Mouse (Mus musculus): Measurements from ENCODE around the gene Mki67. TPM values are rescaled to one million over a fixed set of nuclear protein-coding genes. Genes with fewer than 3 reads are reported as not detected.

The Mki67 gene
- polyA plus RNA-seq (2014; fragmentation: Nextera tagmentation; extraction: Ambion mirVana): 6.4 and 12.5 TPM in 2 replicates

DNA sequence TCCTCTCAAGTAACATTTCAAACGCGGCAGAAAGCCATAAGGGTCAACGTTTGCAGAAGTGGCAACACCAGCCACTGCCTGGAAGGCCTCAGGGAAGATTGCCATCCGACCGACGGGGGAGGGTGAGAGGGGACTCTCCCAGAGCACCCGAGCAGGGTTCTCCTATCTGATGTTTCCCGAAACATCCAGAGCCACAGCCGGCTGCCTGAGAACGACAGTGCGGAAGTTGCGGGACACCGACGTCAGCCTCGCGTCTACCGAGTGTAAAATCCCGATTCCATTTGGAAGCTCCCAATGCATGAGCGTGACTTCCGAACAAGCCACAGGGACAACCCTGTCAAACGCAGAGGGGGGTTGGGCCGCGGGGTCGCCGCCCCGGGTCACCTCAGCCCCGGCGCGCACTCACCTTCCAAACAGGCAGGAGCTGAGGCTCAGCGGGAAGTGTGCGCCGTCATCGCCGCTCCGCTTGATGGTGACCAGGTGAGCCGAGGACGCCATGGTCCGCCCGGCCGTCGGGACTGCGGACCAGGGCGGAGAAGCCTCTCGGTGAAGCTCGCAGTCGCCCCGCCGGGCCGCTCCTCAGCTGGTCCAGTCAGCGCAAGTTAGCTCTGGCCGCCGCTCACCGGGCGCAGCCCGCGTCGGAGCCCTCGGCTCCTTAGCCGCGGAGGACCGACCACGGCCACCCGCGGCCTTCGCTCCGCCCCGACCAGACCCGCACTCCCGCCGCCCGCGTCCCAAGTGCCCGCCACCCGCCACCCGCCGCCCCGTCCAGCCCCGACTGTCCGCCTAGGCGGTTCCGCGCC, at the start of gene Mki67:
TSS of gene Mki67 (minus strand) at position 720 of the 803 bp plus-strand sequence.
- peak within 1 kb of the TSS; percentile 96 for H3K4me2 ChIP-seq (ENCODE audit: low read length)
- DNase-seq: peak; percentile 48
- H3K36me3 ChIP-seq (ENCODE audit: control insufficient read depth, insufficient read depth, low read length): no peaks in the 10 kb centered on the region
- WGBS: under 1% methylated on average over 68 of the region's 82 CpGs
- peak within 1 kb of the TSS; percentile 52 for H3K9ac ChIP-seq (replicated peaks; ENCODE audit: low read length)
- H3K27me3 ChIP-seq (ENCODE audit: control insufficient read depth, insufficient read depth, low read length): no peaks in the 10 kb centered on the region
- 0 out of 2 replicates have a peak, but pooled peaks cover 4% of the 10 kb centered on the region for H3K4me1 ChIP-seq (ENCODE audit: control insufficient read depth, insufficient read depth, low read length)
- H3K27ac ChIP-seq (replicated peaks; ENCODE audit: low read depth, low read length): no peak within 1 kb of the TSS
- H3K4me3 ChIP-seq (replicated peaks; ENCODE audit: low read depth, low read length): peak within 1 kb of the TSS; percentile 76
- ATAC-seq (ENCODE audit: low FRiP score, low TSS enrichment): no peak; the same call in 1 of the 2 replicates
- H3K9me3 ChIP-seq (ENCODE audit: control insufficient read depth, low read length): no peaks in the 10 kb centered on the region

DNA sequence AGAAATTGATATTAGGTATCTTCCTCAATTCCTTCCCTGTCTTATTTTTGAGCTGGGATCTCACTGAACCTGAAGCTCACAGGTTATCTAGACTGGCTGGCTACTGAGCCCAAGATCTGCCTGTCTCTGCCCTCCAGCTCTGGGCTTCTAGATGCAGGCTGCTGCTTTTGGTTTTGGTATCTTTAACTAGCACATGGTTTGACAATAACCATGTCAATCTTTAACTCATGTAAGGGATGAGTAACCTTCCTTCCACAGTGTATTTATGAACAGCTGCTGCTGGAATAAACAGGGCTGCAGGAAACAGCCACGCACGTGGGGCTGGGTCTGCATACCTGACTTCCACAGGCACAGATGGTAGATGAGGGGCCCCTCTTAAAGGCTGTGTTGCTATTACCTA, 47.1 kb upstream of the Mki67 start:
- ATAC-seq (ENCODE audit: low FRiP score, low TSS enrichment) (no peak), DNase-seq (no peak)
- no peak overlapping the region for H3K9ac ChIP-seq (replicated peaks; ENCODE audit: low read length)
- H3K4me3 ChIP-seq (replicated peaks; ENCODE audit: low read depth, low read length): no peak overlapping the region
- WGBS: 89% methylated on average over 2 of the region's 2 CpGs
- H3K36me3 ChIP-seq (ENCODE audit: control insufficient read depth, insufficient read depth, low read length): no peaks in the 10 kb centered on the region
- no peaks in the 10 kb centered on the region for H3K27me3 ChIP-seq (ENCODE audit: control insufficient read depth, insufficient read depth, low read length)
- H3K27ac ChIP-seq (replicated peaks; ENCODE audit: low read depth, low read length): no peak overlapping the region
- no peak overlapping the region for H3K4me2 ChIP-seq (ENCODE audit: low read length)
- no peaks in the 10 kb centered on the region for H3K4me1 ChIP-seq (ENCODE audit: control insufficient read depth, insufficient read depth, low read length)
- no peaks in the 10 kb centered on the region for H3K9me3 ChIP-seq (ENCODE audit: control insufficient read depth, low read length)

DNA sequence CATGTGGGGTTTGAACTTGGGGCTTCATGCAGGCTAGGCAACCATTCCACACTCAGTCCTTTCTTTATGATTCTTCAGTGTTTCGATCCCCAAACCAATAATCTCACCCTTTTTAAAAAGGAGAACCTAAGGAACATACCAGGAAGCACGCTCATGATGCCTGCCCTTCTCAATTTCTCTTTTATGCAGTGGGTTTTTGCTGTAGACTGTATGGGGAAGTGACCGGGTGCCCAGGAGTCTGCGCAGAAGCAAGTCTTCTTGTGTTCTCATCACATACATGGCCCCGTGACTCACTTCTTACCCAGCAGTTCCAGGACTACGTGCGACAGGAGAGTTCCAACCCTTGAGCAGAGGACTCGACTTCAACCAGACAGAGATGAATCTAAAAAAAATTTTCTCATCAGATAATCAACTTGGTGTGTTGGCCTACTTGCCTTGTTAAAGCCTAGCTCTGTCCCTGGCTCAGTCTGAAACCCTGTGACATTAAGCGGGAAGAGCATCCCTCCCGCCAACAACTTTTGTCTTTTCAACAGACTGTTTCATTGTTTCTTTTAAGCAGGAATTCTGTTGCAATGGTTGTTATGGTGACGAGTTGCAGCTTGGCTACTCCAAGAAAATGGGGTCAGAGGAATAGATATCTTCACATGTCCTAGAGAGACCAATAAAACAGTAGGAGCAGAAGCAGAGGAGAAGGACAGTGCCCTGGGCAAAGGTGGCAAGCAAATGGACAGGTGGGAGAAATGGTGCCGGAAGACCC, 42.8 kb upstream of the Mki67 start:
- H3K27me3 ChIP-seq (ENCODE audit: control insufficient read depth, insufficient read depth, low read length): no peaks in the 10 kb centered on the region
- WGBS: 70% methylated on average over 12 of the region's 12 CpGs
- H3K9ac ChIP-seq (replicated peaks; ENCODE audit: low read length): no peak overlapping the region
- ATAC-seq (ENCODE audit: low FRiP score, low TSS enrichment) (no peak), DNase-seq (peak; percentile 29)
- H3K4me3 ChIP-seq (replicated peaks; ENCODE audit: low read depth, low read length): no peak overlapping the region
- H3K4me1 ChIP-seq (ENCODE audit: control insufficient read depth, insufficient read depth, low read length): no peaks in the 10 kb centered on the region
- no peak overlapping the region for H3K27ac ChIP-seq (replicated peaks; ENCODE audit: low read depth, low read length)
- H3K9me3 ChIP-seq (ENCODE audit: control insufficient read depth, low read length): no peaks in the 10 kb centered on the region
- no peak overlapping the region for H3K4me2 ChIP-seq (ENCODE audit: low read length)
- no peaks in the 10 kb centered on the region for H3K36me3 ChIP-seq (ENCODE audit: control insufficient read depth, insufficient read depth, low read length)

DNA sequence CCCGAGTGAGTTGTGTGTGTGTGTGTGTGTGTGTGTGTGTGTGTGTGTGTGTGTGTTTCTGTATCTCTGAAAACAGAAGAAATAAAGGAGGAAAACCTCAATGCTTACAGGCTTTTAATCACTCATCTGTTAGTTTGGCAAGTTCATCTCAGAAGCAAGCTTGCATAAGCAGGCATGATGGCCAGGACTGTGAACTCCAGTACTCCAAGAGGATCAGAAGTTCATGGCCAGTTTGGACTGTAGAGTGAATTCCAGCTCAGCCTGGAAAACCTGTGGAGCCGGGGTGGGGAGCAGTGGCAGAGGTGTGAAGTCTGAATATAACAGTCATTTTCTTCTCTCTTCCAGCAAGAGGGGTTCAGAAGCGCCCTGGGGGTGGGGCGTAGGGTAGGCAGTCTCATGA, 42.0 kb upstream of the Mki67 start:
- ATAC-seq (ENCODE audit: low FRiP score, low TSS enrichment) (no peak), DNase-seq (no peak)
- Histone ChIP-seq H3K36me3 (ENCODE audit: control insufficient read depth, insufficient read depth, low read length) (no peaks in the 10 kb centered on the region), H3K9ac (replicated peaks; ENCODE audit: low read length) (no peak overlapping the region), H3K27me3 (ENCODE audit: control insufficient read depth, insufficient read depth, low read length) (no peaks in the 10 kb centered on the region), H3K9me3 (ENCODE audit: control insufficient read depth, low read length) (no peaks in the 10 kb centered on the region), H3K4me2 (ENCODE audit: low read length) (no peak overlapping the region), H3K4me3 (replicated peaks; ENCODE audit: low read depth, low read length) (no peak overlapping the region), H3K4me1 (ENCODE audit: control insufficient read depth, insufficient read depth, low read length) (no peaks in the 10 kb centered on the region), H3K27ac (replicated peaks; ENCODE audit: low read depth, low read length) (no peak overlapping the region)
- 80% methylated on average over 4 of the region's 4 CpGs for WGBS

DNA sequence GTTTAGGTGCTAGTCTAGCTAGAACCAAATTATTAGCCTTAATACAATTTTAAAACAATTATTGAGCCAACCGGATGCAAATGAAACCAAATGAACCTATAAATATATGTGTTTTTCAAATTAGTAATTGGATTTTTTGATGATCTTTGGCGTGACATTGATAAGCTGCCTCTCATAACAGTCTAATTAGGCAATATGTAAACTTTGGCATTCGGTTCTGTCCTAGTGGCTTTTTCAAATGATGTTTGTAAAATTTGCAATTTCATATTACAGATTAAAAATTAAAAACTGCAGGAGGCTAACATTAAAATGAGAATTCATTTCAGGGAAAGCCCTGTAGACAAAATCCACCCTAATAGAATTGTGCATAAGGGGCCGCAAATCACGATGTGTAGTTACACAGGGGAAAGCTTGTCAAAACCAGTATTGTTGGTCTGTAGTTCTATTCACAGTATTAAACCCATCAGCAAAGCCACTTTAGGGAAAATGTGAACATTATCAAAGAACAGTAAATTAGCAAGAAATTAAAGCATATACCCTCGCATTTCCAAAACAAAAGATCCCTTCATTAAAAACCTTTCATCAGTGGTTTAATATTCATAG, 40.9 kb upstream of the Mki67 start:
- ATAC-seq (ENCODE audit: low FRiP score, low TSS enrichment) (no peak), DNase-seq (peak; percentile 23)
- Histone ChIP-seq H3K9ac (replicated peaks; ENCODE audit: low read length) (no peak overlapping the region), H3K9me3 (ENCODE audit: control insufficient read depth, low read length) (no peaks in the 10 kb centered on the region), H3K27me3 (ENCODE audit: control insufficient read depth, insufficient read depth, low read length) (no peaks in the 10 kb centered on the region), H3K4me1 (ENCODE audit: control insufficient read depth, insufficient read depth, low read length) (no peaks in the 10 kb centered on the region), H3K27ac (replicated peaks; ENCODE audit: low read depth, low read length) (no peak overlapping the region), H3K4me3 (replicated peaks; ENCODE audit: low read depth, low read length) (no peak overlapping the region), H3K36me3 (ENCODE audit: control insufficient read depth, insufficient read depth, low read length) (no peaks in the 10 kb centered on the region), H3K4me2 (ENCODE audit: low read length) (no peak overlapping the region)
- 70% methylated on average over 6 of the region's 6 CpGs for WGBS

DNA sequence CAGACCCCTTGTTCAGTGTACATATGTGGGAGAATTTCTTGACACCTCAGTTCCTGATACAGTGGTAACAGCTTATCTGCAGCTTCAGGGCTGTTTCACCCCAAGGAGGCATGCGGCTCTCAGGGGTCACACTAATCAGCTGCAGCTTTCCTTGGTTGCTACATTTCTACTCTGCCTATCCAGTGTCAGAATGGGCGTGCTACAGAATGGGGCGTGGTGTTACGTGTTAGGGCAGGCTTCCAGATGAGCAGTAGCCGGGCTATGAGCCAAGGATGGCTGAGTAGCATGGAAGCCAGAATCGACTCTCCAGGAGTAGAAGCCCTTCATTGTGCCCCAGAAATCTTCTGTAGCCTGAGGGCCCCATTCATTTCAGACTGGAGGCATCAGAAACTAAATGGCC, 32.8 kb upstream of the Mki67 start:
- ATAC-seq (ENCODE audit: low FRiP score, low TSS enrichment): no peak
- H3K9ac ChIP-seq (replicated peaks; ENCODE audit: low read length): no peak overlapping the region
- 73% methylated on average over 6 of the region's 6 CpGs for WGBS
- H3K4me1 ChIP-seq (ENCODE audit: control insufficient read depth, insufficient read depth, low read length): no peaks in the 10 kb centered on the region
- peak; percentile 52 for DNase-seq
- H3K27ac ChIP-seq (replicated peaks; ENCODE audit: low read depth, low read length): no peak overlapping the region
- H3K36me3 ChIP-seq (ENCODE audit: control insufficient read depth, insufficient read depth, low read length): no peaks in the 10 kb centered on the region
- H3K4me3 ChIP-seq (replicated peaks; ENCODE audit: low read depth, low read length): no peak overlapping the region
- H3K27me3 ChIP-seq (ENCODE audit: control insufficient read depth, insufficient read depth, low read length): no peaks in the 10 kb centered on the region
- H3K9me3 ChIP-seq (ENCODE audit: control insufficient read depth, low read length): no peaks in the 10 kb centered on the region
- H3K4me2 ChIP-seq (ENCODE audit: low read length): no peak overlapping the region

DNA sequence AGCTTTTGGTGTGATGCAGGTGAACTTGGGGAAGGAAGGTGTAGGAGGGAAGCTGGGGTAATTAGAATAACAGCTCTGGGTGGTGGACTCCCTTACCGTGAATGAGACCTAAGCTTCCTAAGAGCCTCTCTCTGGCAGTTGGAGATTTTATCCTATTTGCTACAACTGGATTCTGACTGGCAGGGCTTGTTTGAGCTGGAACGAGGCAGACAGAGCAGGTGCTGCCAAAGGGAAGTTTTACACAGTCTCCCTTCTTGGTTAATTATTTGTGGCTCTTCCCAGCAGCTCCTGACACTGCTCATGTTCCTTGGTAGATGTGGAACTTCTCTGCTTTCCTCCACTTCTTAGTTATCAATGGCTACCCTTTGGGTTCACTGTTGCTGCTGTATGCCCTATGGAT, 30.9 kb upstream of the Mki67 start:
- 62% methylated on average over 2 of the region's 2 CpGs for WGBS

DNA sequence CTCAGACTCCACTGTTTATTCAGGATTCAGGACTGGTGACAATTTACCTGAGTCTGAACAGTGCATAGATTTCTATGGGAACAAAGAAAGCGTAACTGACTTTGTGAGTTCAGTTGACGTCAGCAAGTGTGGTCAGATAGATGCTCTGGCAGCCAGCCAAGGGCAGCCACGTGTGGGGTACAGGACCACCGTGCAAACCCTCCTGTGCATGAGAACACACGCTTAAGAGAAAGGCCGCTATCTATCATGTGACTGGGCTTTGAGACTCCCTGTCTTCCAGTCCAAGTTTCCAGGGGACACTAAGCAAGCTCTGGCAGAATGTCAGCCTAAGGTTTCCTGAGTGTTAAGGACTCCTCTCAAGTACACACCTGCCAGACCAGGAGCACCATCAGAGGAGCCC, 30.4 kb upstream of the Mki67 start:
- Histone ChIP-seq H3K27ac (replicated peaks; ENCODE audit: low read depth, low read length) (no peak overlapping the region), H3K9ac (replicated peaks; ENCODE audit: low read length) (no peak overlapping the region), H3K36me3 (ENCODE audit: control insufficient read depth, insufficient read depth, low read length) (no peaks in the 10 kb centered on the region), H3K4me1 (ENCODE audit: control insufficient read depth, insufficient read depth, low read length) (no peaks in the 10 kb centered on the region), H3K27me3 (ENCODE audit: control insufficient read depth, insufficient read depth, low read length) (no peaks in the 10 kb centered on the region), H3K4me2 (ENCODE audit: low read length) (no peak overlapping the region), H3K9me3 (ENCODE audit: control insufficient read depth, low read length) (no peaks in the 10 kb centered on the region), H3K4me3 (replicated peaks; ENCODE audit: low read depth, low read length) (no peak overlapping the region)
- WGBS: 52% methylated on average over 6 of the region's 6 CpGs
- no peak for DNase-seq
- ATAC-seq (ENCODE audit: low FRiP score, low TSS enrichment): no peak

More for the DNA sequence above, 30.9 kb upstream of the Mki67 start:
- DNase-seq (no peak), ATAC-seq (ENCODE audit: low FRiP score, low TSS enrichment) (no peak)
- H3K27ac ChIP-seq (replicated peaks; ENCODE audit: low read depth, low read length): no peak overlapping the region
- no peak overlapping the region for H3K9ac ChIP-seq (replicated peaks; ENCODE audit: low read length)
- H3K27me3 ChIP-seq (ENCODE audit: control insufficient read depth, insufficient read depth, low read length): no peaks in the 10 kb centered on the region
- no peaks in the 10 kb centered on the region for H3K9me3 ChIP-seq (ENCODE audit: control insufficient read depth, low read length)
- no peaks in the 10 kb centered on the region for H3K36me3 ChIP-seq (ENCODE audit: control insufficient read depth, insufficient read depth, low read length)
- H3K4me3 ChIP-seq (replicated peaks; ENCODE audit: low read depth, low read length): no peak overlapping the region
- H3K4me2 ChIP-seq (ENCODE audit: low read length): no peak overlapping the region
- H3K4me1 ChIP-seq (ENCODE audit: control insufficient read depth, insufficient read depth, low read length): no peaks in the 10 kb centered on the region

All from midbrain, embryonic 14.5 days (tissue).